In genomic region chr8:8602616-8603461, GRCm38 (mm10) we compare ENCODE assay signal across 7 mouse cellular contexts. TPM values are rescaled to one million over a fixed set of nuclear protein-coding genes. Genes with fewer than 3 reads are reported as not detected.
DNase-seq lines count a peak whose midpoint lies in the region; ATAC-seq and TF ChIP-seq lines count a peak whose summit lies in the region.

No protein-coding gene starts in this region.

- H3K9me3 ChIP-seq in intestine, embryonic 16.5 days (ENCODE audit: control insufficient read depth, low read length) = no peaks in the 10 kb centered on the region
- H3K9me3 ChIP-seq in midbrain, embryonic 15.5 days = no peaks in the 10 kb centered on the region
- no peaks in the 10 kb centered on the region for H3K9me3 ChIP-seq in forebrain, embryonic 13.5 days (replicated peaks)

- WGBS in intestine, embryonic 16.5 days = 51% methylated on average over 7 of the region's 7 CpGs
- WGBS in midbrain, embryonic 15.5 days = 79% methylated on average over 7 of the region's 7 CpGs
- 83% methylated on average over 7 of the region's 7 CpGs for WGBS in forebrain, embryonic 13.5 days

- H3K27ac ChIP-seq in intestine, embryonic 16.5 days (ENCODE audit: low read length) = peak overlapping the region; percentile 55
- no peak overlapping the region for H3K27ac ChIP-seq in midbrain, embryonic 15.5 days
- no peak overlapping the region for H3K27ac ChIP-seq in forebrain, embryonic 13.5 days

- no peaks in the 10 kb centered on the region for H3K79me2 ChIP-seq in C2C12 (ENCODE audit: control insufficient read depth, insufficient read depth)

- TF ChIP-seq CTCF in C2C12 (IDR thresholded peaks at IDR 0.05; ENCODE audit: control insufficient read depth, insufficient read depth, insufficient read length) = no peak

- 0 out of 2 replicates have a peak overlapping the region, but pooled peaks have one; percentile 29 for H3K9ac ChIP-seq in intestine, embryonic 16.5 days (ENCODE audit: low read depth, low read length)
- H3K9ac ChIP-seq in midbrain, embryonic 15.5 days = no peak overlapping the region
- H3K9ac ChIP-seq in forebrain, embryonic 13.5 days = no peak overlapping the region

- H3K36me3 ChIP-seq in C2C12 (ENCODE audit: control insufficient read depth, insufficient read depth) = no peaks in the 10 kb centered on the region
- no peaks in the 10 kb centered on the region for H3K36me3 ChIP-seq in intestine, embryonic 16.5 days (ENCODE audit: control insufficient read depth, insufficient read depth, low read length)
- H3K36me3 ChIP-seq in midbrain, embryonic 15.5 days (replicated peaks) = no peaks in the 10 kb centered on the region
- no peaks in the 10 kb centered on the region for H3K36me3 ChIP-seq in forebrain, embryonic 13.5 days (ENCODE audit: poor library complexity, severe bottlenecking)

- no peak overlapping the region for H3ac ChIP-seq in C2C12 (ENCODE audit: control insufficient read depth, insufficient read length, low read depth)

- H3K4me2 ChIP-seq in intestine, embryonic 16.5 days (ENCODE audit: low read depth, low read length) = no peak overlapping the region
- H3K4me2 ChIP-seq in midbrain, embryonic 15.5 days = no peak overlapping the region
- H3K4me2 ChIP-seq in forebrain, embryonic 13.5 days = no peak overlapping the region

- no peaks in the 10 kb centered on the region for H3K27me3 ChIP-seq in C2C12 (ENCODE audit: control insufficient read depth, insufficient read depth, insufficient read length)
- no peaks in the 10 kb centered on the region for H3K27me3 ChIP-seq in intestine, embryonic 16.5 days (replicated peaks; ENCODE audit: control insufficient read depth, insufficient read depth, low read length)
- H3K27me3 ChIP-seq in midbrain, embryonic 15.5 days (replicated peaks) = peaks cover 6% of the 10 kb centered on the region
- no peaks in the 10 kb centered on the region for H3K27me3 ChIP-seq in forebrain, embryonic 13.5 days

- H3K4me3 ChIP-seq in C2C12 (ENCODE audit: insufficient read depth, poor library complexity, severe bottlenecking) = no peak overlapping the region
- H3K4me3 ChIP-seq in intestine, embryonic 16.5 days (ENCODE audit: low read length) = no peak overlapping the region
- no peak overlapping the region for H3K4me3 ChIP-seq in midbrain, embryonic 15.5 days
- H3K4me3 ChIP-seq in forebrain, embryonic 13.5 days = no peak overlapping the region

- H3K4me1 ChIP-seq in intestine, embryonic 16.5 days (ENCODE audit: control insufficient read depth, insufficient read depth, low read length) = peaks cover 15% of the 10 kb centered on the region
- no peaks in the 10 kb centered on the region for H3K4me1 ChIP-seq in midbrain, embryonic 15.5 days
- no peaks in the 10 kb centered on the region for H3K4me1 ChIP-seq in forebrain, embryonic 13.5 days

- peak; percentile 95 for ATAC-seq in intestine, embryonic 16.5 days
- ATAC-seq in midbrain, embryonic 15.5 days (replicated peaks) = no peak
- ATAC-seq in forebrain, embryonic 13.5 days = no peak

- peak; percentile 11 for DNase-seq in adipocyte (ENCODE audit: low spot score)
- DNase-seq in lung, postnatal 25 days (ENCODE audit: low spot score) = peak; percentile 85
- DNase-seq in gastrocnemius, postnatal 25 days = no peak

- no peaks in the 10 kb centered on the region for H3K79me3 ChIP-seq in C2C12 (ENCODE audit: low read depth)

TF ChIP-seq in C2C12, 6 proteins besides CTCF, POLR2A, EP300 and RAD21:
- TF ChIP-seq MAX (IDR thresholded peaks at IDR 0.05) (peak; percentile 49), FOSL1 (IDR thresholded peaks at IDR 0.05; ENCODE audit: insufficient read depth, low read length, poor library complexity, severe bottlenecking) (peak; percentile 70), USF1 (IDR thresholded peaks at IDR 0.05; ENCODE audit: low read depth) (peak; percentile 51), CEBPB (IDR thresholded peaks at IDR 0.05; ENCODE audit: low read depth) (no peak), MYOD1 (IDR thresholded peaks at IDR 0.05; ENCODE audit: control insufficient read depth, insufficient read length, low read depth) (peak; percentile 91), MYOG (IDR thresholded peaks at IDR 0.05; ENCODE audit: control insufficient read depth, extremely low read depth, insufficient read length) (no peak)

RNA-seq across cellular contexts. Expression of gene Efnb2, which starts 58.2 kb away (rescaled TPM):
- polyA plus RNA-seq in C2C12 (2012; fragmentation: generic; extraction: Trizol) = 15.1 TPM
- 4.9 and 8.6 TPM in 2 replicates for polyA plus RNA-seq in intestine, embryonic 16.5 days (2015; fragmentation: Nextera tagmentation; extraction: Ambion mirVana)
- polyA plus RNA-seq in midbrain, embryonic 15.5 days (2015; fragmentation: Nextera tagmentation; extraction: Ambion mirVana) = 14.1 and 14.8 TPM in 2 replicates
- polyA plus RNA-seq in forebrain, embryonic 13.5 days (2015; fragmentation: Nextera tagmentation; extraction: Ambion mirVana) = 41.7 and 46.8 TPM in 2 replicates
- total RNA-seq in gastrocnemius, postnatal 25 days (2021) = 1 to 10 TPM; 6.3 to 6.9 TPM
